Mouse (Mus musculus) forebrain, embryonic 10.5 days (tissue): ENCODE results near the gene Col4a4. TPM values are rescaled to one million over a fixed set of nuclear protein-coding genes. Genes with fewer than 3 reads are reported as not detected.
A peak's percentile ranks its signal among the peaks of the same experiment; 100 is the strongest.

Source experiments
- DNase-seq: peaks from one replicate; pipeline ENCODE4 v3.0.0-alpha.2; 2017; ENCODE audit warnings: low spot score; ENCODE audit errors: extremely low spot score
- H3K27ac ChIP-seq: fragments of 300-500 bp; sonication (generic); 2 replicates; pipeline ENCODE4 v1.5.1; 2016; ENCODE audit warnings: mild to moderate bottlenecking
- H3K27me3 ChIP-seq: fragments of 300-500 bp; sonication (generic); 2 replicates; pipeline ENCODE4 v1.6.1; 2016; ENCODE audit warnings: mild to moderate bottlenecking; ENCODE audit not compliant: poor library complexity, severe bottlenecking
- H3K36me3 ChIP-seq: fragments of 300-500 bp; sonication (generic); replicated peaks from 2 replicates; pipeline ENCODE4 v1.6.1; 2016; ENCODE audit warnings: mild to moderate bottlenecking, moderate library complexity
- H3K4me1 ChIP-seq: fragments of 300-500 bp; sonication (generic); 2 replicates; pipeline ENCODE4 v1.6.1; 2016
- H3K4me3 ChIP-seq: fragments of 300-500 bp; sonication (generic); 2 replicates; pipeline ENCODE4 v1.5.1; 2016; ENCODE audit warnings: mild to moderate bottlenecking, moderate library complexity
- H3K9me3 ChIP-seq: fragments of 300-500 bp; sonication (generic); 2 replicates; pipeline ENCODE4 v1.6.1; 2016; ENCODE audit warnings: mild to moderate bottlenecking, moderate library complexity
- WGBS: fragments of 180-500 bp; shearing (Covaris S2); methylation state at CpG from one replicate; pipeline ENCODE4 v1.1.7; 2016; 5-methylcytosine and 5-hydroxymethylcytosine counted together
- polyA plus RNA-seq: library from polyadenylated mRNA; unstranded; fragments of >200 nt; fragmentation: Nextera tagmentation; extraction: Ambion mirVana; gene quantifications from 2 replicates; pipeline ENCODE4 v1.2.1, GENCODE M21; 2016

Col4a4 gene
- polyA plus RNA-seq, 1 experiment from 2014 or later: 0.05 TPM

GRCm38 (mm10) chr1:82459926-82460325 lies 126.7 kb downstream of the Col4a4 start:
- 88% methylated on average over 2 of the region's 2 CpGs for WGBS
- no peaks in the 10 kb centered on the region for H3K9me3 ChIP-seq
- no peak overlapping the region for H3K27ac ChIP-seq
- no peak for DNase-seq
- H3K4me1 ChIP-seq: no peaks in the 10 kb centered on the region
- H3K4me3 ChIP-seq: no peak overlapping the region
- no peaks in the 10 kb centered on the region for H3K27me3 ChIP-seq
- H3K36me3 ChIP-seq: no peaks in the 10 kb centered on the region

- 87% methylated on average over 4 of the region's 4 CpGs for WGBS
These were observed 127.3 kb downstream of the Col4a4 start for GRCm38 (mm10) chr1:82459350-82459749.

GRCm38 (mm10) chr1:82454031-82454430 lies 132.6 kb downstream of the Col4a4 start:
- Histone ChIP-seq H3K4me3 (no peak overlapping the region), H3K27me3 (no peaks in the 10 kb centered on the region), H3K4me1 (peaks cover 14% of the 10 kb centered on the region), H3K36me3 (no peaks in the 10 kb centered on the region), H3K27ac (no peak overlapping the region), H3K9me3 (no peaks in the 10 kb centered on the region)
- no peak for DNase-seq
- 95% methylated on average over 3 of the region's 3 CpGs for WGBS

More at GRCm38 (mm10) chr1:82459350-82459749, 127.3 kb downstream of the Col4a4 start:
- H3K4me3 ChIP-seq: no peak overlapping the region
- H3K4me1 ChIP-seq: no peaks in the 10 kb centered on the region
- DNase-seq: no peak
- no peaks in the 10 kb centered on the region for H3K27me3 ChIP-seq
- no peak overlapping the region for H3K27ac ChIP-seq
- H3K9me3 ChIP-seq: no peaks in the 10 kb centered on the region
- no peaks in the 10 kb centered on the region for H3K36me3 ChIP-seq

GRCm38 (mm10) chr1:82451927-82452651 lies 134.6 kb downstream of the Col4a4 start:
- 41% methylated on average over 6 of the region's 6 CpGs for WGBS
- no peak overlapping the region for H3K27ac ChIP-seq

GRCm38 (mm10) chr1:82449851-82450250 lies 136.8 kb downstream of the Col4a4 start:
- 83% methylated on average over 4 of the region's 4 CpGs for WGBS

More at GRCm38 (mm10) chr1:82451927-82452651, 134.6 kb downstream of the Col4a4 start:
- H3K9me3 ChIP-seq: no peaks in the 10 kb centered on the region
- no peak overlapping the region for H3K4me3 ChIP-seq
- H3K36me3 ChIP-seq: no peaks in the 10 kb centered on the region
- H3K27me3 ChIP-seq: no peaks in the 10 kb centered on the region
- DNase-seq: no peak
- H3K4me1 ChIP-seq: peaks cover 14% of the 10 kb centered on the region

GRCm38 (mm10) chr1:82446049-82446448 lies 140.6 kb downstream of the Col4a4 start:
- Histone ChIP-seq H3K27me3 (no peaks in the 10 kb centered on the region), H3K36me3 (no peaks in the 10 kb centered on the region), H3K4me1 (peaks cover 5% of the 10 kb centered on the region; the same call in 1 of the 2 replicates), H3K9me3 (no peaks in the 10 kb centered on the region), H3K27ac (no peak overlapping the region), H3K4me3 (no peak overlapping the region)
- no peak for DNase-seq
- 93% methylated on average over 7 of the region's 7 CpGs for WGBS

More at GRCm38 (mm10) chr1:82449851-82450250, 136.8 kb downstream of the Col4a4 start:
- Histone ChIP-seq H3K4me3 (no peak overlapping the region), H3K27ac (no peak overlapping the region), H3K9me3 (no peaks in the 10 kb centered on the region), H3K36me3 (no peaks in the 10 kb centered on the region), H3K27me3 (no peaks in the 10 kb centered on the region), H3K4me1 (peaks cover 14% of the 10 kb centered on the region)
- DNase-seq: no peak

GRCm38 (mm10) chr1:82443517-82443916 lies 143.1 kb downstream of the Col4a4 start:
- Histone ChIP-seq H3K9me3 (no peaks in the 10 kb centered on the region), H3K27ac (no peak overlapping the region), H3K4me3 (no peak overlapping the region), H3K27me3 (no peaks in the 10 kb centered on the region), H3K36me3 (no peaks in the 10 kb centered on the region), H3K4me1 (peaks cover 5% of the 10 kb centered on the region; the same call in 1 of the 2 replicates)
- WGBS: 84% methylated on average over 4 of the region's 4 CpGs
- DNase-seq: no peak

GRCm38 (mm10) chr1:82440123-82440522 lies 146.5 kb downstream of the Col4a4 start:
- H3K9me3 ChIP-seq: no peaks in the 10 kb centered on the region
- no peak overlapping the region for H3K4me3 ChIP-seq
- no peaks in the 10 kb centered on the region for H3K36me3 ChIP-seq
- H3K27ac ChIP-seq: no peak overlapping the region
- H3K27me3 ChIP-seq: no peaks in the 10 kb centered on the region
- peaks cover 5% of the 10 kb centered on the region; the same call in 1 of the 2 replicates for H3K4me1 ChIP-seq
- WGBS: 87% methylated on average over 1 of the region's 1 CpGs
- DNase-seq: no peak

- 88% methylated on average over 3 of the region's 3 CpGs for WGBS
- Histone ChIP-seq H3K9me3 (no peaks in the 10 kb centered on the region), H3K4me1 (peaks cover 6% of the 10 kb centered on the region), H3K4me3 (no peak overlapping the region), H3K27ac (no peak overlapping the region), H3K27me3 (no peaks in the 10 kb centered on the region), H3K36me3 (no peaks in the 10 kb centered on the region)
- DNase-seq: no peak
These were observed 149.4 kb downstream of the Col4a4 start for GRCm38 (mm10) chr1:82437273-82437672.

- Histone ChIP-seq H3K4me3 (no peak overlapping the region), H3K9me3 (no peaks in the 10 kb centered on the region), H3K27me3 (no peaks in the 10 kb centered on the region), H3K27ac (peak overlapping the region; percentile 40; the same call in 1 of the 2 replicates), H3K4me1 (peaks cover 18% of the 10 kb centered on the region), H3K36me3 (no peaks in the 10 kb centered on the region)
- 82% methylated on average over 5 of the region's 5 CpGs for whole genome bisulfite sequencing
- DNase-seq: no peak
These were observed 153.0 kb downstream of the Col4a4 start for GRCm38 (mm10) chr1:82433649-82434005.

GRCm38 (mm10) chr1:82432919-82433648 lies 153.6 kb downstream of the Col4a4 start:
- Histone ChIP-seq H3K27ac (peak overlapping the region; percentile 40; the same call in 1 of the 2 replicates), H3K4me3 (no peak overlapping the region), H3K9me3 (no peaks in the 10 kb centered on the region), H3K4me1 (peaks cover 23% of the 10 kb centered on the region), H3K36me3 (no peaks in the 10 kb centered on the region), H3K27me3 (no peaks in the 10 kb centered on the region)
- 72% methylated on average over 15 of the region's 15 CpGs for WGBS
- peak; percentile 64 for DNase-seq

- H3K4me3 ChIP-seq: no peak overlapping the region
- H3K27ac ChIP-seq: no peak overlapping the region
- no peaks in the 10 kb centered on the region for H3K36me3 ChIP-seq
- 83% methylated on average over 1 of the region's 1 CpGs for WGBS
- peaks cover 23% of the 10 kb centered on the region for H3K4me1 ChIP-seq
- H3K27me3 ChIP-seq: no peaks in the 10 kb centered on the region
- no peaks in the 10 kb centered on the region for H3K9me3 ChIP-seq
- DNase-seq: no peak
These were observed 157.6 kb downstream of the Col4a4 start for GRCm38 (mm10) chr1:82429061-82429460.

- DNase-seq: no peak
- WGBS: 95% methylated on average over 5 of the region's 5 CpGs
- H3K4me3 ChIP-seq: no peak overlapping the region
- H3K27ac ChIP-seq: no peak overlapping the region
- no peaks in the 10 kb centered on the region for H3K27me3 ChIP-seq
- H3K4me1 ChIP-seq: peaks cover 18% of the 10 kb centered on the region
- no peaks in the 10 kb centered on the region for H3K9me3 ChIP-seq
- no peaks in the 10 kb centered on the region for H3K36me3 ChIP-seq
These were observed 158.9 kb downstream of the Col4a4 start for GRCm38 (mm10) chr1:82427729-82428128.
